Mouse (Mus musculus) forebrain, embryonic 14.5 days (tissue): ENCODE data around the gene Cldn1. TPM values are rescaled to one million over a fixed set of nuclear protein-coding genes. Genes with fewer than 3 reads are reported as not detected.

Experiments used
- ATAC-seq: fragments of 200-750 bp; cut with Nextera tagmentation; 2 replicates; pipeline ENCODE4 v1.8.0; 2017; ENCODE audit warnings: mild to moderate bottlenecking, moderate library complexity
- DNase-seq: peaks from one replicate; pipeline ENCODE4 v3.0.0-alpha.2; 2015; ENCODE audit warnings: low spot score
- H3K27ac ChIP-seq: fragments of 300-500 bp; sonication (generic); 2 replicates; pipeline ENCODE4 v1.5.1; 2014; ENCODE audit warnings: low read depth, mild to moderate bottlenecking, control low read depth, low read length, moderate library complexity
- H3K27me3 ChIP-seq: fragments of 300-500 bp; sonication (generic); replicated peaks from 2 replicates; pipeline ENCODE4 v1.6.1; 2014; ENCODE audit warnings: low read length, control low read depth, mixed read lengths; ENCODE audit not compliant: control insufficient read depth, insufficient read depth
- H3K36me3 ChIP-seq: fragments of 300-500 bp; sonication (generic); 2 replicates; pipeline ENCODE4 v1.6.1; 2014; ENCODE audit warnings: low read length, control low read depth; ENCODE audit not compliant: control insufficient read depth, insufficient read depth
- H3K4me1 ChIP-seq: fragments of 300-500 bp; sonication (generic); 2 replicates; pipeline ENCODE4 v1.6.1; 2014; ENCODE audit warnings: antibody characterized with exemption, low read length, control low read depth; ENCODE audit not compliant: control insufficient read depth, insufficient read depth
- H3K4me2 ChIP-seq: fragments of 300-500 bp; sonication (generic); 2 replicates; pipeline ENCODE4 v1.6.1; 2014; ENCODE audit warnings: mild to moderate bottlenecking, control low read depth, low read length
- H3K4me3 ChIP-seq: fragments of 300-500 bp; sonication (generic); 2 replicates; pipeline ENCODE4 v1.5.1; 2014; ENCODE audit warnings: low read depth, low read length, control low read depth
- H3K9ac ChIP-seq: fragments of 300-500 bp; sonication (generic); 2 replicates; pipeline ENCODE4 v1.6.1; 2014; ENCODE audit warnings: mild to moderate bottlenecking, low read length, control low read depth, moderate library complexity
- H3K9me3 ChIP-seq: fragments of 300-500 bp; sonication (generic); replicated peaks from 2 replicates; pipeline ENCODE4 v1.6.1; 2016; ENCODE audit warnings: low read length, control low read depth, mixed read lengths; ENCODE audit not compliant: control insufficient read depth
- WGBS: fragments of 180-500 bp; shearing (Covaris S2); extraction: QIAGEN DNeasy Blood & Tissue Kit; methylation state at CpG from one replicate; pipeline ENCODE4 v1.1.7; 2014; 5-methylcytosine and 5-hydroxymethylcytosine counted together
- polyA plus RNA-seq: library from polyadenylated mRNA; unstranded; fragments of >200 nt; fragmentation: Nextera tagmentation; extraction: Ambion mirVana; gene quantifications from 2 replicates; pipeline ENCODE4 v1.2.1, GENCODE M21; 2014

Gene Cldn1
- polyA plus RNA-seq, 1 experiment from 2014 or later = 4.1 TPM

GRCm38 (mm10) chr16:26370127-26370526, 1.5 kb downstream of the Cldn1 start:
- whole genome bisulfite sequencing = 100% methylated on average over 1 of the region's 1 CpGs

GRCm38 (mm10) chr16:26369044-26369730, 2.5 kb downstream of the Cldn1 start:
- H3K9me3 ChIP-seq = no peaks in the 10 kb centered on the region
- H3K4me2 ChIP-seq = no peak overlapping the region
- no peak overlapping the region for H3K4me3 ChIP-seq
- H3K4me1 ChIP-seq = no peaks in the 10 kb centered on the region
- DNase-seq = no peak
- ATAC-seq = no peak
- 90% methylated on average over 7 of the region's 7 CpGs for WGBS
- no peaks in the 10 kb centered on the region for H3K27me3 ChIP-seq
- no peak overlapping the region for H3K27ac ChIP-seq
- no peak overlapping the region for H3K9ac ChIP-seq
- no peaks in the 10 kb centered on the region for H3K36me3 ChIP-seq

More at GRCm38 (mm10) chr16:26370127-26370526, 1.5 kb downstream of the Cldn1 start:
- H3K36me3 ChIP-seq = no peaks in the 10 kb centered on the region
- no peak overlapping the region for H3K4me2 ChIP-seq
- no peak overlapping the region for H3K4me3 ChIP-seq
- ATAC-seq = no peak
- H3K27ac ChIP-seq = no peak overlapping the region
- no peak overlapping the region for H3K9ac ChIP-seq
- no peaks in the 10 kb centered on the region for H3K9me3 ChIP-seq
- no peaks in the 10 kb centered on the region for H3K4me1 ChIP-seq
- no peaks in the 10 kb centered on the region for H3K27me3 ChIP-seq
- DNase-seq = no peak

GRCm38 (mm10) chr16:26368121-26368520, 3.5 kb downstream of the Cldn1 start:
- 68% methylated on average over 5 of the region's 5 CpGs for WGBS
- ATAC-seq = no peak
- no peak overlapping the region for H3K4me3 ChIP-seq

GRCm38 (mm10) chr16:26360694-26361093, 10.9 kb downstream of the Cldn1 start:
- Histone ChIP-seq H3K9me3 (no peaks in the 10 kb centered on the region), H3K4me3 (no peak overlapping the region), H3K36me3 (no peaks in the 10 kb centered on the region), H3K27ac (no peak overlapping the region), H3K9ac (no peak overlapping the region), H3K4me1 (no peaks in the 10 kb centered on the region), H3K27me3 (no peaks in the 10 kb centered on the region), H3K4me2 (no peak overlapping the region)
- peak; percentile 31 for DNase-seq
- 16% methylated on average over 3 of the region's 3 CpGs for WGBS
- no peak for ATAC-seq

More at GRCm38 (mm10) chr16:26368121-26368520, 3.5 kb downstream of the Cldn1 start:
- no peak for DNase-seq
- no peak overlapping the region for H3K27ac ChIP-seq
- no peaks in the 10 kb centered on the region for H3K4me1 ChIP-seq
- no peak overlapping the region for H3K4me2 ChIP-seq
- H3K9ac ChIP-seq = no peak overlapping the region
- no peaks in the 10 kb centered on the region for H3K9me3 ChIP-seq
- no peaks in the 10 kb centered on the region for H3K36me3 ChIP-seq
- no peaks in the 10 kb centered on the region for H3K27me3 ChIP-seq

GRCm38 (mm10) chr16:26359619-26360018, 12.0 kb downstream of the Cldn1 start:
- no peak for ATAC-seq
- H3K27me3 ChIP-seq = no peaks in the 10 kb centered on the region
- H3K36me3 ChIP-seq = no peaks in the 10 kb centered on the region
- no peak overlapping the region for H3K4me2 ChIP-seq
- H3K4me3 ChIP-seq = no peak overlapping the region
- no peaks in the 10 kb centered on the region for H3K4me1 ChIP-seq
- no peaks in the 10 kb centered on the region for H3K9me3 ChIP-seq
- no peak for DNase-seq
- no peak overlapping the region for H3K9ac ChIP-seq
- WGBS = 59% methylated on average over 4 of the region's 4 CpGs
- no peak overlapping the region for H3K27ac ChIP-seq

GRCm38 (mm10) chr16:26358898-26359297, 12.7 kb downstream of the Cldn1 start:
- DNase-seq (no peak), ATAC-seq (no peak)
- H3K27me3 ChIP-seq = no peaks in the 10 kb centered on the region
- H3K9me3 ChIP-seq = no peaks in the 10 kb centered on the region
- no peaks in the 10 kb centered on the region for H3K4me1 ChIP-seq
- no peak overlapping the region for H3K9ac ChIP-seq
- no peak overlapping the region for H3K4me3 ChIP-seq
- WGBS = 92% methylated on average over 5 of the region's 5 CpGs
- no peak overlapping the region for H3K4me2 ChIP-seq
- H3K27ac ChIP-seq = no peak overlapping the region
- H3K36me3 ChIP-seq = no peaks in the 10 kb centered on the region

GRCm38 (mm10) chr16:26357863-26358780, 13.5 kb downstream of the Cldn1 start:
- Histone ChIP-seq H3K4me2 (no peak overlapping the region), H3K27ac (no peak overlapping the region), H3K27me3 (no peaks in the 10 kb centered on the region), H3K9ac (no peak overlapping the region), H3K4me3 (no peak overlapping the region), H3K9me3 (no peaks in the 10 kb centered on the region), H3K4me1 (no peaks in the 10 kb centered on the region), H3K36me3 (no peaks in the 10 kb centered on the region)
- DNase-seq (peak; percentile 7), ATAC-seq (0 out of 2 replicates have a peak, but pooled peaks have one; percentile 10)
- WGBS = 69% methylated on average over 5 of the region's 5 CpGs

- H3K27me3 ChIP-seq = no peaks in the 10 kb centered on the region
- H3K9me3 ChIP-seq = no peaks in the 10 kb centered on the region
- ATAC-seq (no peak), DNase-seq (no peak)
- no peak overlapping the region for H3K27ac ChIP-seq
- no peak overlapping the region for H3K4me2 ChIP-seq
- no peak overlapping the region for H3K4me3 ChIP-seq
- WGBS = 92% methylated on average over 1 of the region's 1 CpGs
- H3K9ac ChIP-seq = no peak overlapping the region
- H3K4me1 ChIP-seq = no peaks in the 10 kb centered on the region
- H3K36me3 ChIP-seq = no peaks in the 10 kb centered on the region
Observed at GRCm38 (mm10) chr16:26355513-26355912, 16.1 kb downstream of the Cldn1 start.

- Histone ChIP-seq H3K27me3 (no peaks in the 10 kb centered on the region), H3K4me1 (no peaks in the 10 kb centered on the region), H3K36me3 (no peaks in the 10 kb centered on the region), H3K4me2 (no peak overlapping the region), H3K4me3 (no peak overlapping the region), H3K9ac (no peak overlapping the region), H3K27ac (no peak overlapping the region), H3K9me3 (no peaks in the 10 kb centered on the region)
- WGBS = 93% methylated on average over 4 of the region's 4 CpGs
- no peak for DNase-seq
- ATAC-seq = no peak
Observed at GRCm38 (mm10) chr16:26350786-26351185, 20.9 kb downstream of the Cldn1 start.
